Mouse (Mus musculus): ENCODE data around the gene Pgm2. TPM values are rescaled to one million over a fixed set of nuclear protein-coding genes. Genes with fewer than 3 reads are reported as not detected.

Gene Pgm2
- polyA plus RNA-seq, 1 experiment from 2014 or later: 36.0 TPM

DNA sequence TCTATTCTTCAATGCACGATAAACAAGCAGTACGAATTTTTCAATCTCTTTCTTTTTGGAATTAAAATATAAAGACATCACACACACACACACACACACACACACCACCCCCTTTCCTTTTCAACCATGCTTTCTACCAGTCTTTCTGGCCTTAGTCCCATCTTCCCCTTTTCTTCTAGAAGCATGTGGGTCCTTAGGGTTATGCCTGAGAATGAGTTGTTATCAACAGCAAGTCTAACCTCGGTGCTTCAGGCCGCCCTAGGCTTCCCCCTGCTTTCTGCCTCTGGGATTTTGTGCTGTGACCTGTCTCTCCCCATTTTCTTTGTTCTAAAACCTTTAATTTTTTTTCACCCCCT lies 13.3 kb upstream of the Pgm2 start:
- no peaks in the 10 kb centered on the region for H3K27me3 ChIP-seq (ENCODE audit: insufficient read depth, low read length)
- H3K4me3 ChIP-seq (replicated peaks; ENCODE audit: low read depth, low read length): no peak overlapping the region
- H3K27ac ChIP-seq: no peak overlapping the region
- ATAC-seq (replicated peaks; ENCODE audit: low FRiP score, low read depth) (no peak), DNase-seq (ENCODE audit: low spot score) (no peak)
- H3K4me2 ChIP-seq (ENCODE audit: low read length): no peak overlapping the region
- no peaks in the 10 kb centered on the region for H3K36me3 ChIP-seq (ENCODE audit: insufficient read depth, low read length)
- H3K9me3 ChIP-seq (replicated peaks; ENCODE audit: low read length): no peaks in the 10 kb centered on the region
- WGBS: 73% methylated on average over 4 of the region's 4 CpGs
- TF ChIP-seq CTCF (IDR thresholded peaks at IDR 0.05; ENCODE audit: low read depth): no peak
- no peaks in the 10 kb centered on the region for H3K4me1 ChIP-seq (replicated peaks; ENCODE audit: insufficient read depth, low read length)
- no peak overlapping the region for H3K9ac ChIP-seq (ENCODE audit: low read depth, low read length)

GRCm38 (mm10) chr5:64083447-64084359 lies 9.0 kb upstream of the Pgm2 start:
- H3K4me3 ChIP-seq (replicated peaks; ENCODE audit: low read depth, low read length): no peak overlapping the region
- H3K9me3 ChIP-seq (replicated peaks; ENCODE audit: low read length): no peaks in the 10 kb centered on the region
- H3K4me1 ChIP-seq (replicated peaks; ENCODE audit: insufficient read depth, low read length): no peaks in the 10 kb centered on the region
- no peak overlapping the region for H3K27ac ChIP-seq
- H3K36me3 ChIP-seq (ENCODE audit: insufficient read depth, low read length): no peaks in the 10 kb centered on the region
- no peak overlapping the region for H3K9ac ChIP-seq (ENCODE audit: low read depth, low read length)
- TF ChIP-seq CTCF (IDR thresholded peaks at IDR 0.05; ENCODE audit: low read depth): no peak
- H3K4me2 ChIP-seq (ENCODE audit: low read length): no peak overlapping the region
- no peaks in the 10 kb centered on the region for H3K27me3 ChIP-seq (ENCODE audit: insufficient read depth, low read length)
- DNase-seq (ENCODE audit: low spot score) (no peak), ATAC-seq (replicated peaks; ENCODE audit: low FRiP score, low read depth) (no peak)
- WGBS: 69% methylated on average over 15 of the region's 15 CpGs

GRCm38 (mm10) chr5:64085405-64085804 lies 7.3 kb upstream of the Pgm2 start:
- Histone ChIP-seq H3K4me1 (replicated peaks; ENCODE audit: insufficient read depth, low read length) (no peaks in the 10 kb centered on the region), H3K9me3 (replicated peaks; ENCODE audit: low read length) (no peaks in the 10 kb centered on the region), H3K4me3 (replicated peaks; ENCODE audit: low read depth, low read length) (no peak overlapping the region), H3K27ac (no peak overlapping the region), H3K27me3 (ENCODE audit: insufficient read depth, low read length) (no peaks in the 10 kb centered on the region), H3K36me3 (ENCODE audit: insufficient read depth, low read length) (no peaks in the 10 kb centered on the region), H3K4me2 (ENCODE audit: low read length) (no peak overlapping the region), H3K9ac (ENCODE audit: low read depth, low read length) (no peak overlapping the region)
- TF ChIP-seq CTCF (IDR thresholded peaks at IDR 0.05; ENCODE audit: low read depth): no peak
- 96% methylated on average over 9 of the region's 9 CpGs for WGBS
- ATAC-seq (replicated peaks; ENCODE audit: low FRiP score, low read depth): no peak
- DNase-seq (ENCODE audit: low spot score): no peak

DNA sequence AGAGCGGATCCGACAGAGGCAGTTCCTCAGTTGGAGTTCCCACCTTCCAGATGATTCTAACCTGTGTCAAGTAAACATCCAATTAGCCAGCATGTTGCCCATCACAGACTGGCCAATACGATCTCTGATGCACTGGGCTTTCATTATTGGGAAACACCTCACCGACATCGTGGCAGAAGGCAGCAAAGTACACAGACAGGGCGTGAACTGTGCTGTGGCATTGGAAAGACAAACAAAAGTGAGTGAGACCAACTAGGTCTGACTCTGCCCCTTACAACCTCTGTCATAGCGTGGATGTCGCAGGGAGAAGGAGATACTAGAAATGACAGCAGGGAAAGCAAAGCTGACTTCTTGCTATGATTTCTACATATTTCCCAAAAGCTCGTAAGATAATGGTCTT lies 4.0 kb upstream of the Pgm2 start:
- no peaks in the 10 kb centered on the region for H3K27me3 ChIP-seq (ENCODE audit: insufficient read depth, low read length)
- no peak overlapping the region for H3K4me3 ChIP-seq (replicated peaks; ENCODE audit: low read depth, low read length)
- H3K27ac ChIP-seq: no peak overlapping the region
- WGBS: 77% methylated on average over 9 of the region's 9 CpGs
- no peaks in the 10 kb centered on the region for H3K36me3 ChIP-seq (ENCODE audit: insufficient read depth, low read length)
- DNase-seq (ENCODE audit: low spot score) (no peak), ATAC-seq (replicated peaks; ENCODE audit: low FRiP score, low read depth) (no peak)
- H3K9me3 ChIP-seq (replicated peaks; ENCODE audit: low read length): no peaks in the 10 kb centered on the region
- no peak overlapping the region for H3K9ac ChIP-seq (ENCODE audit: low read depth, low read length)
- no peak for TF ChIP-seq CTCF (IDR thresholded peaks at IDR 0.05; ENCODE audit: low read depth)
- H3K4me2 ChIP-seq (ENCODE audit: low read length): no peak overlapping the region
- H3K4me1 ChIP-seq (replicated peaks; ENCODE audit: insufficient read depth, low read length): no peaks in the 10 kb centered on the region

- Histone ChIP-seq H3K36me3 (ENCODE audit: insufficient read depth, low read length) (peaks cover 6% of the 10 kb centered on the region; the same call in 1 of the 2 replicates), H3K4me1 (replicated peaks; ENCODE audit: insufficient read depth, low read length) (peaks cover 3% of the 10 kb centered on the region; the same call in 1 of the 2 replicates), H3K27ac (peak overlapping the region; percentile 81), H3K9ac (ENCODE audit: low read depth, low read length) (peak overlapping the region; percentile 70), H3K27me3 (ENCODE audit: insufficient read depth, low read length) (no peaks in the 10 kb centered on the region), H3K4me2 (ENCODE audit: low read length) (peak overlapping the region; percentile 83), H3K9me3 (replicated peaks; ENCODE audit: low read length) (no peaks in the 10 kb centered on the region), H3K4me3 (replicated peaks; ENCODE audit: low read depth, low read length) (peak overlapping the region; percentile 61)
- peak; percentile 69 for DNase-seq (ENCODE audit: low spot score)
- 1% methylated on average over 15 of the region's 15 CpGs for WGBS
- no peak for TF ChIP-seq CTCF (IDR thresholded peaks at IDR 0.05; ENCODE audit: low read depth)
- ATAC-seq (replicated peaks; ENCODE audit: low FRiP score, low read depth): 0 out of 2 replicates have a peak, but pooled peaks have one; percentile 9
Measured at GRCm38 (mm10) chr5:64093349-64093871, 660 bp downstream of the Pgm2 start.

- DNase-seq (ENCODE audit: low spot score): no peak
- Histone ChIP-seq H3K9ac (ENCODE audit: low read depth, low read length) (no peak overlapping the region), H3K4me3 (replicated peaks; ENCODE audit: low read depth, low read length) (no peak overlapping the region), H3K4me1 (replicated peaks; ENCODE audit: insufficient read depth, low read length) (peaks cover 3% of the 10 kb centered on the region; the same call in 1 of the 2 replicates), H3K27me3 (ENCODE audit: insufficient read depth, low read length) (no peaks in the 10 kb centered on the region), H3K27ac (no peak overlapping the region), H3K9me3 (replicated peaks; ENCODE audit: low read length) (no peaks in the 10 kb centered on the region), H3K4me2 (ENCODE audit: low read length) (no peak overlapping the region), H3K36me3 (ENCODE audit: insufficient read depth, low read length) (peaks cover 10% of the 10 kb centered on the region; the same call in 1 of the 2 replicates)
- 81% methylated on average over 5 of the region's 5 CpGs for WGBS
- TF ChIP-seq CTCF (IDR thresholded peaks at IDR 0.05; ENCODE audit: low read depth): no peak
- ATAC-seq (replicated peaks; ENCODE audit: low FRiP score, low read depth): no peak
Measured at GRCm38 (mm10) chr5:64095342-64095993, 2.7 kb downstream of the Pgm2 start.

All from kidney, postnatal 0 days (tissue).